7 mouse cellular contexts compared by ENCODE assay signal in the genomic region with DNA sequence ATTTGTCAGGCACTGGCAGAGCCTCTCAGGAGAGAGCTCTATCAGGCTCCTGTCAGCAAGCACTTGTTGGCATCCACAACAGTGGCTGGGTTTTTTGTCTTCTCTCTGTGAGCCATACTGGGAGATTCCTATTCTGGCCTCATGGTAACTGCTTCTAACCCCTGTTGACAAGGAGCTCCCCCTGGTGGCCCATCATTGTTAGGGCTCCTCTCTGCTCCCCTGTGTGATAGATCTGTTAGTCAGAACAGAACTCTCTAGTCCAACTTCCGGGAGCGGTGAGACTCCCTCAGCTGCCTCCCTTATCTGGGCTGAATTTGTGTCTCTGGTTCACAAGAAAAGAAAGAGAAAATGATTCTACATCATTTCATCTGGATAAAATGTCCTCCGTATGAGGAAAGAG. TPM values are rescaled to one million over a fixed set of nuclear protein-coding genes. Genes with fewer than 3 reads are reported as not detected.
DNase-seq lines count a peak whose midpoint lies in the region.

No protein-coding gene starts in this region.

- peak; percentile 84 for DNase-seq in 3T3-L1 (ENCODE audit: low read depth, low spot score)
- peak; percentile 87 to 90 for DNase-seq in B cell, adult 2 months
- DNase-seq in adrenal gland, postnatal 10 days, result peak; percentile 81
- peak; percentile 22 for DNase-seq in embryo, embryonic 11.5 days (ENCODE audit: low read depth, low spot score)
- DNase-seq in kidney, postnatal 10 days, result peak; percentile 71
- DNase-seq in lung, adult 18-20 months, result peak; percentile 57 to 65
- peak; percentile 61 to 82 for DNase-seq in spleen, adult 18-20 months

RNA-seq across cellular contexts. Expression of a gene that starts 19.5 kb away (rescaled TPM):
- total RNA-seq in adrenal gland, postnatal 10 days (2021), result 1 to 10 TPM; 4.2 to 4.6 TPM

Comparison
In these comparisons a context has a peak if more than half of its experiments do, and no peak if none do; other contexts are left out.
1. Peak in every context shown above with its lines: DNase-seq.
2. DNase-seq: peak in every context shown above with its lines; median percentile 88 in B cell, adult 2 months; 84 in 3T3-L1; 81 in adrenal gland, postnatal 10 days; 72 in spleen, adult 18-20 months; 71 in kidney, postnatal 10 days; 61 in lung, adult 18-20 months; 22 in embryo, embryonic 11.5 days.